Mouse (Mus musculus) Patski (cell line): Measurements from ENCODE around the gene Stx6. TPM values are rescaled to one million over a fixed set of nuclear protein-coding genes. Genes with fewer than 3 reads are reported as not detected.
A peak's percentile ranks its signal among the peaks of the same experiment; 100 is the strongest.

Source experiments
- ATAC-seq: fragments of 100-300 bp; one replicate; pipeline ENCODE4 v1.8.0; 2021
- CTCF ChIA-PET: fragments of 350-600 bp; sonication (Branson Sonifier 250); formaldehyde crosslinking; loops from one replicate; lab custom pipeline; 2022; ENCODE audit warnings: inconsistent platforms; lab: Charles Lee
- POLR2A ChIA-PET: fragments of 350-600 bp; sonication (Branson Sonifier 250); formaldehyde crosslinking; loops from one replicate; lab custom pipeline; 2022; ENCODE audit warnings: antibody characterized with exemption, inconsistent platforms; lab: Charles Lee
- DNase-seq: peaks from one replicate; pipeline ENCODE4 v3.0.0-alpha.2; 2011; ENCODE audit warnings: low read depth, low spot score
- H3K27me3 ChIP-seq: fragments of 371-371 bp; one replicate; pipeline ENCODE4 v1.5.1; 2021
- CTCF ChIP-seq: fragments of 100-300 bp; IDR thresholded peaks from one replicate; pipeline ENCODE4 v1.5.1; 2021
- in situ Hi-C: fragments of 300-500 bp; cut with MboI; formaldehyde crosslinking; loops from 3 replicates; pipeline ENCODE4 v1.11.1; 2018; ENCODE audit warnings: low pct_unique_long_range_greater_than_20kb, mixed read lengths
- polyA plus RNA-seq: library from polyadenylated mRNA; unstranded; gene quantifications from one replicate; pipeline ENCODE4 v1.2.3, GENCODE M21; 2021

The Stx6 gene
- polyA plus RNA-seq, 1 experiment from 2014 or later = 52.1 TPM

DNA sequence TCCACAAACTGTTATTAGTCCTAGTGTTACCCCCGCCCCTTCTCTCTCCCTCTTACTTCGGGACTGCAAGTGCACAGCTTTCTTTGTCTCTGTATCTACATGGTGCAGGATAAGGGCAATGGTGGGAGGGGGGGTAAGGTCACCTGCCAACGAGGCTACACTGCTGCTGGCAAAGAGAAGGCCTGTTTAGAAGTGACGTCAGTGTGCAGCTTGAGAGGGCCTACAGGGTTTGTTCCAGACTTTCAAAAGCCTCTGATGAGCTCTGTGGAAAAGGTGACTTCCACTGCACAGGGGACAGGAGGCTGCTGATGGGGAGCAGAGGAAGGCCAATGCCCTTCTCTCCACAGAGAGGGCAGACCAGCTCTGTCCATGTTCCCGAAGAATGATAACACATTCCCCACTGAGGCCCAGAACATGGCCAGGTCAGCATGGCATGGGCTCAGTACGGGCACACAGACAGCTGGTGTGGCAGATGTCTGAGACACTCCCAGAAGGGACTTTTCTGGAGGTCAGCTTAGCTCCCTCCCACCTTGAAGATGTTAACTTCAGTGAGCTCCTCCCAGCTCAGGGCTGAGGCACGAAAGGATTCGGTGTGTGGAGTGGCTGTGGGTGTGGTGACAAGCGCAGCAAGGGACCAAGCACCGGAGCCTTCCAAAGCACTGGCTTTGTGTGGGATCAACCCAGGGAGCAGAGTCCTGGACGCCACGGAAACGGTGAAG is 78.0 kb downstream of the Stx6 start:
- no peak for TF ChIP-seq CTCF
- H3K27me3 ChIP-seq = no peaks in the 10 kb centered on the region
- in situ Hi-C loops = loop anchor here (10.0 kb wide), 1 partner anchor 1082 kb away; no protein-coding TSS in a partner anchor
- ChIA-PET CTCF (interaction anchor here (1.2 to 2.5 kb wide), 8 partner anchors 8 to 210 kb away, joined by 3 to 10 read pairs (median 5); no protein-coding TSS in a partner anchor), POLR2A (interaction anchor here (0.5 to 3.4 kb wide), 3 partner anchors 8 to 166 kb away, joined by 4 to 23 read pairs (median 6); partner anchors contain the start of gene BC034090)
- DNase-seq (no peak), ATAC-seq (no peak)

DNA sequence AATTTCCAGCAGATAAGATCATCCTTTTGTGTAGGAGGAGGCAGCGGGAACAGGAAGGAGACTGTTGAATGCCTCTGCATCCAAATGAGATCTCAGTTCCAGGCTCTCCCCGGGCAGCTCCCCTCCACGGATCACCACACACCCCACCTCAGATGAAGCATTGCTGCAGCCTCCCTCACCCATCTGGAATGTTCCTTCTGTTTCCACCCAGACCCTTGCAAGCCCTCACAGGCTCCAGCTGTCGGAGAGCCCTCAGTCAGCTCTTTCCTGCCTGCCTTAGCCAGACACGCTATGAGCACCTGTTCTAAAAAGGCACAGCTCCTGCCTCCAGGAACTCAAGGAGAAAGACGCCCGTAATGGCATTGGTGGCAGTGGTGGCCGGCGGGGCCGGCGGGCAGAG is 78.9 kb downstream of the Stx6 start:
- in situ Hi-C loops = loop anchor here (10.0 kb wide), 1 partner anchor 1083 kb away; no protein-coding TSS in a partner anchor
- TF ChIP-seq CTCF = no peak
- ChIA-PET CTCF (interaction anchor here (0.7 to 2.1 kb wide), 5 partner anchors 10 to 211 kb away, joined by 3 to 9 read pairs (median 5); no protein-coding TSS in a partner anchor), POLR2A (interaction anchor here (0.9 kb wide), 1 partner anchor 10 kb away, joined by 3 read pairs; no protein-coding TSS in a partner anchor)
- no peaks in the 10 kb centered on the region for H3K27me3 ChIP-seq
- DNase-seq (no peak), ATAC-seq (peak; percentile 75)

DNA sequence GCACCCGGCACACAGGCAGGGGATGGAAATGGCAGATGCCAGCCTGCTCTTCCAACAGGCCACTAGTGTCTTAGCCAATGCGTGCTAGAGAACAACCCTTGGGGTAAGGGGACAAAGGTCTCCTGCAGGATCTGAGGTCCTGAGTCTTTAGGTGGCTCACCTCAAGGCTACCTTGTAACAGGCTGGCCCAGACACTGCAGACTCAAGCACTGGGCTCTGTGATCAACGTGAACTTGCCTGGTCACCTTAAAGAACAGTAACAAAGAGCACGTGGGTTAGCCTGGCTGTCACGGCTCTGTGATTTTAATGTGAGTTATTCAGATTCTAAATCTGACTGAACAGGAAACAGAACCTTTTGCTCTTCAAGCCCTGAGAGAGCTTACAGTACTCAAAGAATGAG is 79.6 kb downstream of the Stx6 start:
- in situ Hi-C loops = loop anchor here (10.0 kb wide), 1 partner anchor 1083 kb away; no protein-coding TSS in a partner anchor
- ATAC-seq (peak; percentile 37), DNase-seq (no peak)
- POLR2A ChIA-PET = interaction anchor here (0.9 kb wide), 1 partner anchor 10 kb away, joined by 3 read pairs; no protein-coding TSS in a partner anchor
- TF ChIP-seq CTCF = no peak
- H3K27me3 ChIP-seq = no peaks in the 10 kb centered on the region
- CTCF ChIA-PET = interaction anchor here (0.6 to 2.1 kb wide), 2 partner anchors 8 to 212 kb away, joined by 3 to 9 read pairs; no protein-coding TSS in a partner anchor

DNA sequence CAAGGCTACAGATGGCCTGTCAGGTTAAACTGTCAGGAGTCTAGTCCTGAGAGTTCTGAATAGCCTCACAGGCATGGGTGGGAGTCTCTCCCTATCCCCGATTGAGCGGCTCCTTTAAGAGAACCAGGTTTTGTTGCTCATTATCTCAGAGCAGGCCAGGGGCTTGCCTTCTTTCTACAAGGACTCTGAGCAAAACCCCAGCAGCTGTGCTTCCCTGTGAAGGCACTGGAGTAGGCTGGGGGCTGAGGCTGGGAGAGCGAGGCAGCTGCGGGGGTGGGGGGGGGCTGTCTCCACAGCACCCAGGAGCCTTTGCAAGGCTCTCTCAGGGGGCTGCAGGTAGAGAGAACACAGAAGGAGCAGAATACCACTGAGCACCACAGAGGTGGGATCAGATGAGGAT is 80.7 kb downstream of the Stx6 start:
- no peak for ATAC-seq
- POLR2A ChIA-PET = interaction anchor here (0.6 kb wide), 1 partner anchor 61 kb away, joined by 4 read pairs; no protein-coding TSS in a partner anchor
- CTCF ChIA-PET = no interaction called here
- in situ Hi-C loops = loop anchor here (10.0 kb wide), 1 partner anchor 1084 kb away; no protein-coding TSS in a partner anchor
- no peak for DNase-seq
- H3K27me3 ChIP-seq = no peaks in the 10 kb centered on the region
- TF ChIP-seq CTCF = no peak

DNA sequence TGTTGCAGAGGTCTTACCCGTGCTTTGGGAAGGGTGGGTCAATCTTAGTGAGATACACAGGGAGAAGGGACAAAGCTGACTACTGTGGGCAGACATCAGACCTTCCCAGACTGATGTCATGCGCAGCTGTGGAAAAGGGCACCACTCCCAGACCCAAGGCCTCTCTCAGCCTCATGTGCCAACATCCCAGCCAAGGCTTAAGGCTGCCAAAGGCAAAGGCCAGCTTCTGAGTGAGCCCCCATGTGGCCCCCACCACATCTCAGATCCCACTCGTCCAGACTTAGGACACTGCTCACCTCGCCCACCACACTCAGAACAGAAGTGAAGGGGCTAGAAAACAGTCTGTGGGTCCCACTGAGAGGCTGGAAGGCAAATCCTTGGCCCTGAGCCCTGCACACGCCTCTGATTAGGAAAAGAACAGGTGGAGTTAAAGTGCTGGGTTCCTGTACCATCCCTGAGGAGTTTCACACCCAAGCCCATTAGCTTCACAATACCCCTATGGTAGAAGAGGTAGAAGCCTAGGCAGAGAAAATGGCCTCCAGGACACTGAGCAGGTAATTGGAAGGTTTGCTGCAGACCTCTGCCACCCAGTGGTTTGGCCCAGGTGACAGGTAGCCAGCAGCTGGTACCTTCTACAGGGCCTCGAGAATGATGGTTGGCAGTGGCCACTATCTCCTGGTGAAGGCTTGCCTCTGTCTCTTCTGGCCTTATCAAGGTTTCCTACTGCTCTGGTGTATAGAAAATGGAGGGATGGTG is 81.6 kb downstream of the Stx6 start:
- ChIA-PET POLR2A (no interaction called here), CTCF (interaction anchor here (1.3 to 1.4 kb wide), 2 partner anchors 10 kb away, joined by 3 to 4 read pairs; no protein-coding TSS in a partner anchor)
- in situ Hi-C loops = loop anchor here (10.0 kb wide), 1 partner anchor 1085 kb away; no protein-coding TSS in a partner anchor
- no peaks in the 10 kb centered on the region for H3K27me3 ChIP-seq
- no peak for DNase-seq
- ATAC-seq = no peak
- TF ChIP-seq CTCF = no peak

DNA sequence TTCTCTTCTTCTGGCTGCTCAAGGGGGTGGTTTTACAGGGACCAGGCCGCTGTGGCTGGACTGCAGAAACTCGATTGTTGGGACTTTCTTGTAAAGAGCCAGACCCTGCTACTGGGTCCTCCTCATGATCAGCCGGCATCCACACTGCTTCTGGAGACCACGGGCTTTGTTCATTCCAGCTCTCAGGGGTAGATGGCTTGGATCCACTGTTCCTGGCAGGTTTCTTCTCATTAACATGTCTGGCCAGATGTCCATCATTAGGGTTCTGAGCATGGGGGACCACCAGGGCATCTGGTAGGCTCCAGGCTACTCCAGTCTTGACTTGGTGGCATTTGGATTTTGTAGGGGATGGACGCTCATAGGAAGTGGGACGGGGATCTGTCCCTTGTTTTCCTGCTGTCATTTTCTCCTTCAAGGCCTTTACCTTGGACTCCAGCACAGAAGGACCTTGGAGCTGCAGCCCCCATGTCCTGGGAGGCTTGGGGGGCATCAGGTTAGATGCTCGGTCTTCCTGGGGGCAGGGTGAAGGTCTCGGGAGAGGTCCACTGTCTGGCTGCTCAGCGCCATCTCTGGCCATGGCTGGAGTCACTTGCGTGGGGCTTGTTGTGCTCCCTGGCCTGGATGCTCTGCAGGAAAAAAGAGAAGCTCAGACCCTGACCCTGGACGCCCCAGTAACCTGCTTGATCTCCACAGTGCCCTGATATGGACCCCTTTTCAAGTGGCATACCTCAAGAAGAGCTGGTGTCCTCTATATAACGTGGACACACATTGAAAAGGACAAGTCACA is 83.4 kb downstream of the Stx6 start:
- TF ChIP-seq CTCF = no peak
- DNase-seq (no peak), ATAC-seq (no peak)
- CTCF ChIA-PET = interaction anchor here (0.6 to 3.5 kb wide), 9 partner anchors 8 to 220 kb away, joined by 3 to 16 read pairs (median 5); no protein-coding TSS in a partner anchor
- POLR2A ChIA-PET = interaction anchor here (0.6 to 1.6 kb wide), 4 partner anchors 10 to 159 kb away, joined by 3 to 5 read pairs (median 4); partner anchors contain the start of gene Ier5
- in situ Hi-C loops = no loop called here
- no peaks in the 10 kb centered on the region for H3K27me3 ChIP-seq

DNA sequence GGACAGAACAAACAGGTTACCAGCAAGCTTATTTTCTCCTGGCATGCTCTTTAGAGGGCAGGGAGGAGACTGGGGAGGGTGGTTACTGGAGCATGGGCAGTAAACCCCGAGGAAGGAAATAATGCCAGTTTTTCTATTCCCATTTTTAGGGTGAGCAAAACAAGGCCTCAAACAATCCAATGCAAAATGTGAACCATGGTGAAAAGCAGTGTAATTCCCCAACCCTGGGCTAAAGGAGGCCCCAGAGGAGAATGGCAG is 83.9 kb downstream of the Stx6 start:
- ATAC-seq = no peak
- CTCF ChIA-PET = interaction anchor here (0.6 to 3.5 kb wide), 11 partner anchors 8 to 220 kb away, joined by 3 to 16 read pairs (median 5); no protein-coding TSS in a partner anchor
- no peak for DNase-seq
- H3K27me3 ChIP-seq = no peaks in the 10 kb centered on the region
- in situ Hi-C loops = no loop called here
- POLR2A ChIA-PET = interaction anchor here (0.8 to 1.6 kb wide), 2 partner anchors 143 to 160 kb away, joined by 4 to 5 read pairs; partner anchors contain the start of gene Ier5
- no peak for TF ChIP-seq CTCF

DNA sequence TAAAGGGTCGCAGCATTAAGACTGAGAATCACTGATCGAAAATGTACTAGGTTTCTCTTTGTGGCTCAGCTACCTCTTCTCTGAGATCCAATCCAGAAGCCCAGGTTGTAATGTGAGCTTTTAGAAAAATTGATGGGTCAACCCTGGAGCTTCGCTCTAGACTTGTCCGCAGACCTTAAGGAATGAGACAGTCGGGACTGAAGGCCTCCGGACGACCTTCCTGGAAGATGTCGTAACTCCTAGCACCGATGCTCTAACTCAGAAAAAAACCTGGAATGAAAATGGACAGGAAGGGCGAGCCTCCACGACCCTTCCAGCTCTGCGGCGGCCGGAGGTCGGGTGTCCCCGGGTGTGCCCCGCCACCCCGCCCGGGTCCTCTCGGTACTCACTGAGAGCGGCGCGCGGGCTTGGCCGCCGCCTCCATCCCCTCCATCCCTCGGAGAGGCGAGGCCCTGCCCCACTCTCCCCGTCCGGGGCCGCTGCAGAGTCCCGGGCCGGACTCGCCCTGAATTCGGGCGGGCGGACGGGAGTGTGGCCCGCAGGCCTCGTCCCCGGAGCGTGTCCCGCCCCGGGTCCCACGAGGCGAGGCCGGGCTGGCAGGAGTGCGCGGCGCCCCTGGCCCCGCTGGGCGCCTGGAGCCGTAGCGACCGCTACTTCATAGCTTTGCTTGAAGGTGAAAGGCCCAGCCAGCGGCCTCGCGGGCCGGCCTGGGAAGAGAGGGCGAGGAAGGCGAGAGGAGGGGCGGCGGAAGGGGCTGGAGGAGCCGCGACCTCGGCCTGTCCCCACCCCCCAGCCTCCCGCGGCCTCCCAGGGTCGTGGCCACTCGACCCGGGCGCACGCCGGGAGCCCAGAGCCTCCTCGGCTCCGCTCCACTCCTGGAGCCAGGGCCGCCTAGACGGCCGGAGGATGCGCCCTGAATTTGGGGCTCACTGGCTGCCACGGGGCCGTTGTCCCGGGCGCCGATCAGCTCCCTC is 85.6 kb downstream of the Stx6 start, which contains the start of gene BC034090:
BC034090 (minus strand) TSS at position 648 of the 974 bp plus-strand sequence.
- no peaks in the 10 kb centered on the region for H3K27me3 ChIP-seq
- no peak for TF ChIP-seq CTCF
- CTCF ChIA-PET = interaction anchor here (1.6 to 3.5 kb wide), 6 partner anchors 10 to 192 kb away, joined by 4 to 16 read pairs (median 6); no protein-coding TSS in a partner anchor
- DNase-seq (no peak), ATAC-seq (peak; percentile 69)
- POLR2A ChIA-PET = interaction anchor here (0.9 to 2.3 kb wide), 10 partner anchors 10 to 194 kb away, joined by 3 to 23 read pairs (median 4); no protein-coding TSS in a partner anchor
- in situ Hi-C loops = no loop called here
